Mouse (Mus musculus) C2C12 (cell line): ENCODE measurements at regions not wholly inside any gene's neighbourhood (a gene's known extent, or its start where the extent isn't known, plus 50 kb on each side); places are given as distances from the start of the nearest gene placed in this dataset.

ENCODE experiments used
- CEBPB ChIP-seq: IDR thresholded peaks from one replicate; pipeline ENCODE4 v1.6.1; 2011; ENCODE audit warnings: low read depth, mild to moderate bottlenecking, control low read depth, moderate library complexity
- CTCF ChIP-seq: IDR thresholded peaks from one replicate; pipeline ENCODE4 v1.5.1; 2011; ENCODE audit not compliant: control insufficient read depth, insufficient read depth, insufficient read length
- FOSL1 ChIP-seq: IDR thresholded peaks from one replicate; pipeline ENCODE4 v1.8.0; 2011; ENCODE audit warnings: mild to moderate bottlenecking, low read length; ENCODE audit not compliant: poor library complexity, insufficient read depth, severe bottlenecking
- MAX ChIP-seq: IDR thresholded peaks from one replicate; pipeline ENCODE4 v1.6.1; 2011; ENCODE audit warnings: mild to moderate bottlenecking, control low read depth
- MYOD1 ChIP-seq: IDR thresholded peaks from one replicate; pipeline ENCODE4 v1.6.1; 2011; ENCODE audit warnings: low read depth; ENCODE audit not compliant: control insufficient read depth, insufficient read length

DNA sequence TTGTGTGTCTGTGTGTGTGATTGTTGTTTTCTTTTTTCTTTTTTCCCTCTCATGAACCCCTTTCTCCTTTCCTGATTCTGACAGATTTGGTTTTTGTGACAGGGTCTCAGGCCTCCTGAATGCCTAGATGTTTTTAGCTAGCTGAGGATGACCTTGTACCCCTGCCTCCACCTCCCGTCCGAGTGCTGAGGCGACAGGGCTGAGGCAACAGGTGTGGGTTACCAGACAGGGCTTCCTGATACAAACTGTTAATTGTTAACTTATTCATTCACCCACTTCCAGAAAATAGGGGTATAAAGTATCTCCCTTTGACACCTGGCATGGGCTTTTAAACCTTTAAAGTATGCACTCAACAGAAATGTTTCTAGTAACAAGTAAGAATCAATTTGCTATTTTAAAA, 65.0 kb upstream of the Ralgapa2 start:
- TF ChIP-seq CTCF (no peak), MAX (no peak), CEBPB (no peak), MYOD1 (no peak), FOSL1 (no peak)
